Mouse (Mus musculus): Measurements from ENCODE around the gene Espn. TPM values are rescaled to one million over a fixed set of nuclear protein-coding genes. Genes with fewer than 3 reads are reported as not detected.

The Espn gene
- total RNA-seq, 1 experiment from 2014 or later = 0.89 TPM

DNA sequence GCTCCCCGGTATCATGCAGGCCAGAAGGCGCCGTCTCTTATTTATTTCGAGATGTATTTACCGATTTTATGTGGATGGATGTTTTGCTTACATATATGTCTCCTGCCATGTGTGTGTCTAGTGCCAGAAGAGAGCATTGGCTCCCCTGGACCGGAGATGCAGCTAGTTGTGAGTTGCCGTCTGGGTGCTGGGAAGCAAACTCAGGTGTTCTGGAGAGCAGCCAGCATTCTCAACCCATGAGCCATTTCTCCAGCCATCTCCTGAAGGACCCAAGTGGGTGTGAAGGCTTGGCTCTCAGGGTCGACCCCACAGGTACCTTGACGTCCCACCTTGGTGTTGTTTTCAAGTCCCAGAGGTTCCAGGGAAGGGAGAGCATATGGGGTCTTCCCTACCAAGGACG, 30.0 kb upstream of the Espn start:
- no peak for ATAC-seq (replicated peaks in 1 of 2; ENCODE audit: insufficient read depth in 1 of 2, low FRiP score in 2 of 2, low TSS enrichment in 1 of 2, low read depth in 1 of 2, poor library complexity in 2 of 2, severe bottlenecking in 2 of 2)

DNA sequence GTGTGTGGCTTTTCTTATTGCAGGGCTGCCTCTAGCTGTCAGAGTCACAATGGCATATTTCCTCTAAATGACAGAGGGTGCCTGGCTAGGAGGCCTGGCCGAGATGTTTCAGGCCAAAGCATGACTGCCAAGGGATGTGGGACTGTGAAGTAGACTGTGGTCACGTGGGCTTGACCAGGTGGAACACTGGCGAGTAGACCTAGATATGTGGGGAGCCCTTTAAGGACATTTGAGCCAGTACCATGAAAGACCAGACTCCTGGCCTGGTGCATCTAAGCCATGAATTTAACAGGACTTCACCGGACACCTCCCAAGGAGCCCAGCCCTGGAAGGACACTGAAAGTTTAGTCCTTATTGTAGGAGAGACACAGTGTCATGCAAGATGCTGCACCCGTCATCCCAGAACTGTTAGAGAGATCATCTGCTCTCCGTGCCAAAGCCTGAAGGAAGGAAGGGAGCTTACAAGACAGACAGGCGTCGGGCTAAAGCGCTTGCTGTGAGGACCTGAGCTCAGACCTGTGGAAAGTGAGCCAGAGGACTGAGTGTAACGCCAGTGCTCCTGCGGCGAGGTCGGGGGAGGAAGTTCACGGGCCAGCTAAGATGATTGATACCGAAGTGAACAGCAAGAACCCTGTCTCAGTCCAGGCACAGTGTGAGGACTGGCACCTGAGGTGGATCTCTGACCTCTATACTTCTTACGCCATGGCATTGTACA, 27.9 kb upstream of the Espn start:
- no peak for ATAC-seq (replicated peaks in 1 of 2; ENCODE audit: insufficient read depth in 1 of 2, low FRiP score in 2 of 2, low TSS enrichment in 1 of 2, low read depth in 1 of 2, poor library complexity in 2 of 2, severe bottlenecking in 2 of 2)

DNA sequence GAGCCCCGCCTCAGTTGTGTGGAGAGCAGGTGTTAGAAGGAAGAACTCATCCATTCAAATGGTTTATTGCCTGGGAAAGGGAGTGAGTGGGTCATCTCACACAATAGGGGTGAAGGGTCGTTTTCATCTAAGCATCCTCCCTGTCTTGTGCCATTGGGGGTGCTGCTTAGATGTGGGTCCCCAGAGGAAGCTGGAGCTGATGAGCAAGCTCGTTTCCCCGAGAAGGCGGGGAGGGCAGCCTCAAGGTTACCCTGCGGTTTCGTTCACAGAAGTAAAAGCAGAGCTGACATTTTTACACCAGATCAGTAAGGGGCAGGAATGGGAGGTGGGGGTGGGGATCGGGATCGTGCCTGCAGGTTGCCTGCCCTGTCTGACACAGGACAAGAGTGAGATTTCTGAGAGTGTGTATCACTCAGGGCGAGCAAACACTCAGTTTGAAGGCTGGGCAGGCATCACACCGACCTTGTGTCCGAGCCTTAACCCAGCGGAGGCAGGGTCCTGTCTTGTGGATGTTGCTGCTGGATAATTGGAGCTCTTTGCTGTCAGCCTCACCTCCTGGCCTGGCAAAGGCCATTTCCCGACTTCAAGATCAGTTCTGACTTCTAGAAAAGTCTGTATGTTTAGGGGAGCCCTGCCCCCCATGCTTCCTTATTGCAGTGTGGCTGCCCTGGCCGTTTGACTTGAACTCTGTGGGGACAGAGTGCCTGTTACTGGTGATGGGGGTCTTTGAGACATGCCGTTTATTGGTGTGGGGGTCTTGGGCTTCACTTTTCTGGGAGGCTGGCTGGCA, 26.9 kb upstream of the Espn start:
- 0 out of 4 replicates have a peak, but pooled peaks of 1 of the 2 experiments have one; percentile 6 for ATAC-seq (replicated peaks in 1 of 2; ENCODE audit: insufficient read depth in 1 of 2, low FRiP score in 2 of 2, low TSS enrichment in 1 of 2, low read depth in 1 of 2, poor library complexity in 2 of 2, severe bottlenecking in 2 of 2)

DNA sequence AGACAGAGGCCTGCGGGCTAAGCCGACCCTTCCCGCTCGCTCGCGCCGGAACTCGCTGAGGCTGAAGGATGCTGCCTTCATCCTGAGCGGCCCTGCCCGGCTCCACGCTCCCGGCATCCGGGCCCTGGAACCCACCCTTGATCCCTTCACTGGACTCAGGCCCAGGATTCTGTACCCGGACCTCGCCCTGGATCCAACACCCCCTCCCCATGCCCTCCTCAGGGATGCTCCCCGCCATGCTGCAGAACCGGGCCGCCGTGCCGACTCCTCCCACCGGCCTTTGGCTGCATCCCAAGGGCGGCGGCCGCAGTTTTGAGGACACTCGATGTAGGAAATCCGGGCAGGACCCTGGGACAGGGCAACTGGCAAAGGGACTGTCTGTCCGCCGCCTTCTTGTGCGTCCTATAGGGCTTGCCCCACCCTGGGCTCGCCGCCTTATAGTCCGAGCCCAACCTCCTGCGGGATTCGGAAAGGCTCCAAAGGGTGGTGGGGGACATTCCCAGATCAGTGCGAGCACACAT, 26.2 kb upstream of the Espn start:
- no peak for ATAC-seq (replicated peaks in 1 of 2; ENCODE audit: insufficient read depth in 1 of 2, low FRiP score in 2 of 2, low TSS enrichment in 1 of 2, low read depth in 1 of 2, poor library complexity in 2 of 2, severe bottlenecking in 2 of 2)

DNA sequence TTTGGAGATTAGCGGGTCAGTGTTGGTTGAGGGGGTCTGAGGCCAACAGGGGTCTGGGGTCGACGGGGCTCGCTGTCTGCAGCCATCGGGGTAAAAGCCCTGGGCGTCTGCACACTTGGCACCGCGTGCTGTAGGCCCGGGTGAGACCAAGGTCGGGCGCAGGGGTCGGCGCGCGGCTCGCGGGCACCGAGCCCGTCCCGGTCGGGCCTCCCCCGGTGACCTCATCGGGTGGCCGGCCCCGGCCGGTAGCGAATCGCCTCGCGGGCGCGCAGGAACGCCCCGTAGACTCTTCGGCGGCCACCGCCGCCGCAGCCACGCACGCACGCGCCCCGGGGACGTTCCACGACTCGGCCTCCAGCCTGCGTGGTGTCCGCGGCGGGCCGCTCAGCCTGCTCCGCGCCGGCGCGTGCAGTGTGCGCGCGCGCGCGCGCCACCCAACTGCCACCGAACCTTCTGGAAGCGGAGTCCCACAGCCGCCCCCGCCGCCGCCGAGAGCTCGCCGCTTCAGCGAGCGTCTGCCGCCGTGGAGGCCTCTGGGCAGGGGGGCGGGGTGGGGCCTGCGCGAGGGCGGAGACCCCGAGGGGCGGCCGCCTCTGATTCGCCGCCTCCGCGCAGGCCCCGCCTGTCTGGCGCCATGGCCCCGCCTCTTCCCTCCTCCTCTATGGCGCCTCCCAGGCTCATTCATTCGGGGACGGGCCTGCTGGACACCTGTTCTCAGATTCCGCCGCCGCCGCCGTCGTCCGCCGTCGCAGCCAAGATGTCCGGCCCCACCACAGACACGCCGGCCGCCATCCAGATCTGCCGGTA, 25.6 kb upstream of the Espn start, which contains the start of gene Acot7:
Gene Acot7, plus strand, starts transcription at position 598 of the 807 bp plus-strand sequence.
- ATAC-seq (replicated peaks in 1 of 2; ENCODE audit: insufficient read depth in 1 of 2, low FRiP score in 2 of 2, low TSS enrichment in 1 of 2, low read depth in 1 of 2, poor library complexity in 2 of 2, severe bottlenecking in 2 of 2) = peak; percentile 71 to 82

DNA sequence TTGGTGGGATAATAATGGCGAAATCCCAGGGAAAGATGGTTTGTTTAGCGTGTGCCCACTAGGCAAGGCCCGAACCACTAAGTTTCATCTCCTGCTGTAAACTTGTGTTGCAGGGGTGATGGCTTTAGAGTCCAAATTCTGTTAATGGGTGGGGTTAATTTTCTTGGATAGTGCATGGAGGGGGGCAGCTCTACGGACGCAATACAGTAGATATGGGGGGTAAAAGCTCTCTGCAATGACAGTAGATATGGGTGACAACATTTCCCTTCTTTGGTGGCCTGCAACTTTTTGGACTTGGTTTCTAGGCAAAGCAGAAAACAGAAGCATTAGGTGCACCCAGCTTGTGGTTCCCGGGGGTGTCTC, 25.0 kb upstream of the Espn start:
- ATAC-seq (replicated peaks in 1 of 2; ENCODE audit: insufficient read depth in 1 of 2, low FRiP score in 2 of 2, low TSS enrichment in 1 of 2, low read depth in 1 of 2, poor library complexity in 2 of 2, severe bottlenecking in 2 of 2) = no peak

DNA sequence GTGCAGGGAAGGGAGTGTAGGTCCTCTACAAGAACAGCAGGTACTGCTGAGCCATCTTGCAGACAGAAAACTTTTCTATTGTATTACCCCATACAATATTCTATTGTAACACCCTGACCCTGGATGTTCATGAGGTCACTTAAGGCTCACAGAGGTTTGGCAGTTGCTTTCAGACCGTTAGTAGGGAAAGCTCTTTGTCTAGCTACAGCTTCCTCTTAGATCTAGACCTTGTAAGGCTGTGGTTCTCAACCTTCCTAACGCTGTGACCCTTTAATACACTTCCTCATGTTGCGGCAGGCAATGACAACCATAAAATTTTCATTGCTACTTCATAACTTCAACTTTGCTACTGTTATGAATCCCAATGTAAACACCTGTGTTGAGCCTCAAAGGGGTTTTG, 24.5 kb upstream of the Espn start:
- ATAC-seq (replicated peaks in 1 of 2; ENCODE audit: insufficient read depth in 1 of 2, low FRiP score in 2 of 2, low TSS enrichment in 1 of 2, low read depth in 1 of 2, poor library complexity in 2 of 2, severe bottlenecking in 2 of 2) = peak; percentile 26 to 28; a peak in 3 of 4 replicates

DNA sequence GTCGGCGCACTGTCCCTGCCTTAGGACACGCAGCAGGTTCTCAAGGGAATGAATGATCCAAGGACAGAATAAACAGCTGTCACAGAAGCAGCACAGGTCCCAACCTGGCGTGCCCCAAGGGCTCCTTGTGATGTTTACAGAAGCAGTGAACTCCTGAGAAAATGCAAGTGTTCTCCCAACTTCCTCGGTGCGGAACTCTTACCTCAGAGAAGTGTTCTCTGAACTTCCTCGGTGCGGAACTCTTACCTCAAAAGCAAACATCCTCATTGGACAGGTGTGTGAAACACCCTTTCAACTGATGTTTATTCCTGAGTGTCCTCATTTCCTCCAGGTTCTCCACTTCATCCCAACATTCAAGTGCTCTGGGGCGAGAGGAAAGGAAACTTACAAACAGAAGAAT, 21.8 kb upstream of the Espn start:
- no peak for ATAC-seq (replicated peaks in 1 of 2; ENCODE audit: insufficient read depth in 1 of 2, low FRiP score in 2 of 2, low TSS enrichment in 1 of 2, low read depth in 1 of 2, poor library complexity in 2 of 2, severe bottlenecking in 2 of 2)

DNA sequence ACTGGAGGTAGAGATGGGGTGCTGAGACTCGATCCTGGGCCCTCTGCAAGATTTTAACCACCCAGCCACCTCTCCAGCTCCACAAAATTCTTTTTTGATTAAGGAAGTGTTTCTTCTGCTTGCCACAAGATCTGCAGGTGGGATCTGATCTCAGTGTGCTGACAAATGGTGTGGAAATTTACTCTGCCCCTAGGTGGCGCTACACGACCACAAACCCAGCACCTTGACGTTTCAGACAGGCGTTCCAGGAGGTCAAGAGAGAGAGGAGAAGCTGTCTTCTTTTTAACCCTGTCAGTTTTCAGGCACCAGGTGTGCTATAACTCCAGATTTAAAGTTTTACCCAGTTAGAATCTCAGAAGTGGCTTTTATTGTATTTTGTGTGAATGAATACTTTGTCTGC, 20.9 kb upstream of the Espn start:
- ATAC-seq (replicated peaks in 1 of 2; ENCODE audit: insufficient read depth in 1 of 2, low FRiP score in 2 of 2, low TSS enrichment in 1 of 2, low read depth in 1 of 2, poor library complexity in 2 of 2, severe bottlenecking in 2 of 2) = peak; percentile 52 to 66

DNA sequence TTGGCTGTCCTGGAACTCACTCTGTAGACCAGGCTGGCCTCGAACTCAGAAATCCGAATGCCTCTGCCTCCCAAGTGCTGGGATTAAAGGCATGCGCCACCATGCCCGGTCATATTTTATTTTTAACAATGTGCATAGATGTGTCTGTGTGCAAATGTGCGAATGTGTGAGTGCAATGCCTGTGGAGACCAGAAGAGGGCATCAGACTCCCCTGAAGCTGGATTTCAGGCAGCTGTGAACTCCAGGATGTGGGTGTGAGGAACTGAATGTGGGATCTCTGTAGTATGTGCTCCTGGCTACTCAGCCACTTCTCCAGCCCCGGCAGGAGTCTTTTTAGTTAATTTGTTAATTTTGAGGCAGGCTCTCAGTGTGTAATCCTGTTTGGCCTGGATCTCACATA, 19.4 kb upstream of the Espn start:
- ATAC-seq (replicated peaks in 1 of 2; ENCODE audit: insufficient read depth in 1 of 2, low FRiP score in 2 of 2, low TSS enrichment in 1 of 2, low read depth in 1 of 2, poor library complexity in 2 of 2, severe bottlenecking in 2 of 2) = no peak

DNA sequence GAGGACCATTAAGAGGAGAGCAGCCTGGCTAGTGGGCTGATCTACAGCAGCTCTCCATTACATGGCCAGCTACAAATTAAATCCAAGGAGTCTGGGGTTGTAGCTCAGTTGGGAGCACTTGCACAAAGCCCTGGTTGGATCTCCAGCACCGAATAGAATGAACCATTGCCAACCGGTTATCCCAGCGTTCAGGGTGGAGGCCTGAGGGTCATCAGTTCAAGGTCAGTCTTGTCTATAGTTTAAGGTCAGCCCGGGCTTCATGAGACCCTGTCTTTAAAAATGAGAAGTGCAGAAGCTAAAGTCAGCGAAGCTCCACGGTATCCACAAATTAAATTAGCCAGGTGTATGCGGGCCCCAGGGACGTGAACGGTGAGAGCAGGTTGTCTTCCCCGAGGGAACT, 18.1 kb upstream of the Espn start:
- ATAC-seq (replicated peaks in 1 of 2; ENCODE audit: insufficient read depth in 1 of 2, low FRiP score in 2 of 2, low TSS enrichment in 1 of 2, low read depth in 1 of 2, poor library complexity in 2 of 2, severe bottlenecking in 2 of 2) = no peak

DNA sequence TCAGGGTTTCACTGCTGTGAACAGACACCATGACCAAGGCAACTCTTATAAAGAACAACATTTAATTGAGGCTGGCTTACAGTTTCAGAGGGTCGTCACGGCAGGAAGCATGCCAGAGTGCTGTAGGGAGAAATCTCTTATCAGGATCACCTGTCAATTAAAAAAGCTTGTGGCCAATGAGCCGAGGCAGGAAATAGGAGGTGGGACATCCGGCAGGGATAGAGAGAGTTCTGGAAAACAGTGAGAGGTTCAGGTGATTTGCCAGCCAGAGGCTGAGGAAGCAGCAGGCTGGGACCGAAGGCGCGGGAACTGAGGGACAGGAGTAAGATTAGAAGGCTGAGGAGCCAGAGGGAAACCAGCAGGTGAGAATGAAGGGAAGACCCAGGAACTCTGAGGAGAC, 16.9 kb upstream of the Espn start:
- no peak for ATAC-seq (replicated peaks in 1 of 2; ENCODE audit: insufficient read depth in 1 of 2, low FRiP score in 2 of 2, low TSS enrichment in 1 of 2, low read depth in 1 of 2, poor library complexity in 2 of 2, severe bottlenecking in 2 of 2)

DNA sequence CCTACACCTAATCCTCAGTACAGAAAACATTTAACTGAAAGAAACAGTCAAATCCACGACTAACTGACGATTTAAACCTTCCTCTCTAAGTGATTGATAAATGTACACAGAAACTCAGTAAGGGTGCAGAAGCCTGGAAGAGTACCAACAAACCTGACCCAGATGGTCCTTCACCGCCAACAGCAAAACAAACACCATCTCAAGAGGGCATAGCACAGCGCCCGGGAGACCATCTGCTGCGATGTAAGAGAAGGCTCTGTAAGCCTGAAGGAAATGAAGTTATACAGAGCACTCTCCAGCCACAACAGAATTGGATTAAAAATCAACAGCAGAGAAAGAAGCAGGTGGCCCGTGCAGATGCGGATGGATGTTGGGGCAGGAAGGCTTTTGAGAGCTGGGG, 15.9 kb upstream of the Espn start:
- ATAC-seq (replicated peaks in 1 of 2; ENCODE audit: insufficient read depth in 1 of 2, low FRiP score in 2 of 2, low TSS enrichment in 1 of 2, low read depth in 1 of 2, poor library complexity in 2 of 2, severe bottlenecking in 2 of 2) = no peak

DNA sequence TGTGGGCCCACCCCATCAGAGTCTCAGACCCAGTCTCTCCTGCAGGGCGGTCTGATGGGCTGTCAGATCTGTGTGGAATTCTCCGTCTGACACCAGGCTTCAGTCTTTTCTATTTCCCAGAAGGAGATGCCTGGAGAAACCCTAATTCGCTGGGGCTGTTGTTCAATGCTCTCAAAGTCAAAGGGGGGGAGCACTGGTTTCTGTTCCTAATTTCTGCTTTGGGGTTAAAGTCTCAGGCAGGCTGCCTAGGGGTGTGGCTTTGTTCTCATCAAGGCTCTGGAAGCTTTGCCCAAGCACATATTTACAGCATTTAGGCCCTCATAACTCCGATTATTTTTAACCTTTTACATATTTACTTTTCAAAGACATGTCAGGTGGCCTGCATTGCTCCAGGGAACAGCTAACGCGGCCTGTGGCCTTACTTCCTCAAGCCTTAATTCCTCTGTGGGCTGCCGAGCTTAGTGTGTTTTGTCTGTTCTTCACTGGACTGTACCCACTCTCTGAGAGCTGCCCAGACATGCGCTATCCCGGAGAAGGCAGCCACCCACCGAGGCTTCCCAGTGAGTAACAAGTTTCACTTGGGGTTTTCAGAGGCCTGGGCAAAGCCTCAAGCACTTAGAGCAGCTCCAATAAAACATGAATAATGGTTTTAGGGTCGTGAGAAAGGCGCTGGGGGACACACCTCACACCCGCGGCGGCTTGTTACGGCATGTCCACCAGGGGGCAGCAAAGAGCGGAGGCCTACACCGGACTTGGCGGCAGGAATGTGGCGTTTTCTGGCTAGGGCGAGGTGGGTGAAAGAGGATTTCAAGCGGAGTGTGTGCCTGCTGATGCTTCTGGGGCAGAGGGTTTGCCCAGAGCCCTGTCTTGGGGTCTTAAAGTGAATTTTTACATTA, 13.1 kb upstream of the Espn start:
- peak; percentile 72 to 74 for ATAC-seq (replicated peaks in 1 of 2; ENCODE audit: insufficient read depth in 1 of 2, low FRiP score in 2 of 2, low TSS enrichment in 1 of 2, low read depth in 1 of 2, poor library complexity in 2 of 2, severe bottlenecking in 2 of 2)

DNA sequence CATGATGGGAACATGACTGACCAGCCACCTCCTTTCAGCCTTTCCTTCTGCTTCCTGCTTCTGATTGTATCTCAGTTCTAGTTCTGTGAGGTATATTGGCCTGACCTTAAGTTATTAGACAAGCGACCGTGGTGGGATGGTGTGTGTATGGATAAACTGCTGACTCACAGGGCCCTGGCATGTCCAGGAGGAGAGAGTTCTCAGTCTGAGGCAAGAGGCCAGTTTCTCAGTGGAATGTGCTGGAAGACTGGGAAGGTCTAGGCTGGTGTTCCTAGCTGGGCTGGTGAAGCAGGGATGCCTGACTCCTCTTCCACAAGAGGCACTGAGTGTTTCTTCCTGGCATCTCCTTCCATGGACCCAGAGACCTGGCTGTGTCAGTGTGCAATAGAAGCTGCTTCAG, 10.6 kb upstream of the Espn start:
- no peak for ATAC-seq (replicated peaks in 1 of 2; ENCODE audit: insufficient read depth in 1 of 2, low FRiP score in 2 of 2, low TSS enrichment in 1 of 2, low read depth in 1 of 2, poor library complexity in 2 of 2, severe bottlenecking in 2 of 2)

DNA sequence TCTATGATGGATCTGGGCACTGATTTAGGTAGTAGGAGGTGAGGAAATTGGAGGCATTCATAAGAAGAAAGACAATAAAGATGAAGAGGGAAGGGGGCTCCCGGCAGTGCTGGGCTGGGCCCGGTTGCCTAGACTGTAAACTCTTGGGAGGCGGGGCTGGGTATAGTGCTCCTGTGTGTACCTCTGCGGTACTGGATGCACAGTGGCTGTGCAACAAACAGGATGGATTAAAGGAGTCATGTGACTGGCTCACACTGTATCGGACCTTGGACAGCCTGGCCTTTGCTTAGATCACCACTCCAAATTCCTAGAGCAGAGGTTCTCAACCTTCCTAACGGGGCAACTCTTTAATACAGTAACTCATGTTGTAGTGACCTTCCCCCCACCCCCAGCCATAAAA, 9.4 kb upstream of the Espn start:
- ATAC-seq (replicated peaks in 1 of 2; ENCODE audit: insufficient read depth in 1 of 2, low FRiP score in 2 of 2, low TSS enrichment in 1 of 2, low read depth in 1 of 2, poor library complexity in 2 of 2, severe bottlenecking in 2 of 2) = no peak

DNA sequence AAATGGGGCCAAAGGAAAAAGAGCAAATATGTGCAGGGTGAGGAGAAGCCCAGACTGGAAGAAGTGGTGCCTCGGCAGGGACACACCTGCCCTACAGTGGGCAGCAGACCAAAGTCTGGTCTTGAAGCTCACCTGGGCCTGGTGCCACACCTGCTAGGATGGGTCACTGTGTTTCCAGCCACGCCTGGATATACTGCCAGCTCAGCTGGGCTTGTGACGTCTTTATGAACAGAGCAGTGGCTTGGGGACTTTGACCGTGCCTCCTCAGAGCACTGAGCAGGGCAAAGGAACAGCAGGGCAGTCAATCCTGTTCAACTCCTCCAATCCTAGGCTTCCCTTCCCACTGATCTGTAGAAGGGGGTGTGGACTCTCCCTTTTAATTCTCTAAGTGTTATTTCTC, 8.6 kb upstream of the Espn start:
- no peak for ATAC-seq (replicated peaks in 1 of 2; ENCODE audit: insufficient read depth in 1 of 2, low FRiP score in 2 of 2, low TSS enrichment in 1 of 2, low read depth in 1 of 2, poor library complexity in 2 of 2, severe bottlenecking in 2 of 2)
